Mouse (Mus musculus) intestine, embryonic 14.5 days (tissue): ENCODE results near the gene Eno3. TPM values are rescaled to one million over a fixed set of nuclear protein-coding genes. Genes with fewer than 3 reads are reported as not detected.

ENCODE experiments used
- ATAC-seq: fragments of 200-750 bp; cut with Nextera tagmentation; replicated peaks from 2 replicates; pipeline ENCODE4 v1.8.0; 2017; ENCODE audit warnings: low read depth, moderate number of reproducible peaks, moderate TSS enrichment, moderate library complexity; ENCODE audit not compliant: low FRiP score, low TSS enrichment
- DNase-seq: peaks from one replicate; pipeline ENCODE4 v3.0.0-alpha.2; 2018; ENCODE audit warnings: low spot score
- H3K27ac ChIP-seq: fragments of 300-500 bp; sonication (generic); 2 replicates; pipeline ENCODE4 v1.5.1; 2014; ENCODE audit warnings: low read depth, mild to moderate bottlenecking, control low read depth
- H3K27me3 ChIP-seq: fragments of 300-500 bp; sonication (generic); replicated peaks from 2 replicates; pipeline ENCODE4 v1.6.1; 2014; ENCODE audit warnings: low read length, control low read depth; ENCODE audit not compliant: control insufficient read depth, insufficient read depth
- H3K36me3 ChIP-seq: fragments of 300-500 bp; sonication (generic); 2 replicates; pipeline ENCODE4 v1.6.1; 2014; ENCODE audit warnings: low read length, control low read depth; ENCODE audit not compliant: control insufficient read depth, insufficient read depth
- H3K4me1 ChIP-seq: fragments of 300-500 bp; sonication (generic); replicated peaks from 2 replicates; pipeline ENCODE4 v1.6.1; 2014; ENCODE audit warnings: low read length, control low read depth, mixed read lengths; ENCODE audit not compliant: control insufficient read depth, insufficient read depth
- H3K4me2 ChIP-seq: fragments of 300-500 bp; sonication (generic); 2 replicates; pipeline ENCODE4 v1.6.1; 2014; ENCODE audit warnings: low read length
- H3K4me3 ChIP-seq: fragments of 300-500 bp; sonication (generic); 2 replicates; pipeline ENCODE4 v1.5.1; 2014; ENCODE audit warnings: low read depth, low read length, control low read depth, mixed read lengths
- H3K9ac ChIP-seq: fragments of 300-500 bp; sonication (generic); 2 replicates; pipeline ENCODE4 v1.6.1; 2014; ENCODE audit warnings: mild to moderate bottlenecking, low read length
- H3K9me3 ChIP-seq: fragments of 300-500 bp; sonication (generic); 2 replicates; pipeline ENCODE4 v1.6.1; 2016; ENCODE audit warnings: low read length, control low read depth; ENCODE audit not compliant: control insufficient read depth
- WGBS: fragments of 180-500 bp; shearing (Covaris S2); extraction: QIAGEN DNeasy Blood & Tissue Kit; methylation state at CpG from one replicate; pipeline ENCODE4 v1.1.7; 2014; 5-methylcytosine and 5-hydroxymethylcytosine counted together
- polyA plus RNA-seq: library from polyadenylated mRNA; unstranded; fragments of >200 nt; fragmentation: Nextera tagmentation; extraction: Ambion mirVana; gene quantifications from 2 replicates; pipeline ENCODE4 v1.2.1, GENCODE M21; 2014

Eno3 gene
- polyA plus RNA-seq, 1 experiment from 2014 or later, result 13.5 TPM

DNA sequence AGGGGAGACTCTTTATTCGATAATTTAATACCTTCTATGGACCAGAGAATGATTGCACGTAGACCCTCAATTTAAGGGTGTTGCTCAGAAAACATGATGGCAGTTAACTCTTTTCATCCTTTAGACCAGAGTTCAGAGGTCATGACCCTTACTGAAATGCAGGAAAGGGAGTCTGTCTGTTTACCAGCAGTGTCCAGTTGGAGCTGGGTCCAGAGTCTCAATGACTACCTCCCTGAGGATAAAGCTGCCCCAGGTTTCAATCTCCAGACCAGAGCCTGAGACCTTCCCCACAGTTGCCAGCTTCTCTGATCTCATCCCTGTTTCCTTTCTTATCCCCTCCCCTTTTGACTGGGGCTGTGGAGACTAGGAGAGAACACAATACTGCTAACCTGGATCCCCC is 21.6 kb downstream of the Eno3 start:
- Histone ChIP-seq H3K27ac (no peak overlapping the region), H3K4me2 (no peak overlapping the region), H3K9ac (no peak overlapping the region), H3K4me1 (no peaks in the 10 kb centered on the region; the same call in 1 of the 2 replicates), H3K27me3 (no peaks in the 10 kb centered on the region), H3K4me3 (no peak overlapping the region), H3K9me3 (no peaks in the 10 kb centered on the region), H3K36me3 (peaks cover 61% of the 10 kb centered on the region)
- DNase-seq, result no peak
- no peak for ATAC-seq
- 66% methylated on average over 2 of the region's 2 CpGs for WGBS

DNA sequence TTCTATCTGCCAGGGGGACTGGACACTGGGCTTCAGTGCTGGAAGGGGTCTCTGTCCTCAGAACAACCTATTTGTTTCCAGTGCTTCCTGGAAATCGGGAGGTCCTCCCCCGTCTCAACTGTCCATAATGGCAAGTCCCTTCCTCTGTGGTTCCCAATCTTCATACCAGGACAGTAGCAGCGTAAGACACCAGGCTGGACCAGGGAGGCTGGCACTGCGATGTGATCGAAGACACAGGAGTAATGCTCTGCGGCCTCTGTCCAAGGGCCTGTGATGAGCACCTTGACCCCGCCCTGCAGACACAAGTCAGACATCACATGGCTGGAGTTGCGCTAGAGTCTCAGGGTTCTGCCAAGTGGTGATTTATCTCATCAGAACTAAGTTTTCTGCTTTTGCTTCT is 22.4 kb downstream of the Eno3 start:
- H3K36me3 ChIP-seq, result peaks cover 63% of the 10 kb centered on the region
- no peak overlapping the region for H3K27ac ChIP-seq
- no peak for DNase-seq
- H3K4me3 ChIP-seq, result no peak overlapping the region
- no peak overlapping the region for H3K9ac ChIP-seq
- H3K27me3 ChIP-seq, result no peaks in the 10 kb centered on the region
- H3K4me2 ChIP-seq, result no peak overlapping the region
- 94% methylated on average over 8 of the region's 8 CpGs for WGBS
- H3K9me3 ChIP-seq, result no peaks in the 10 kb centered on the region
- H3K4me1 ChIP-seq, result no peaks in the 10 kb centered on the region; the same call in 1 of the 2 replicates
- ATAC-seq, result no peak

DNA sequence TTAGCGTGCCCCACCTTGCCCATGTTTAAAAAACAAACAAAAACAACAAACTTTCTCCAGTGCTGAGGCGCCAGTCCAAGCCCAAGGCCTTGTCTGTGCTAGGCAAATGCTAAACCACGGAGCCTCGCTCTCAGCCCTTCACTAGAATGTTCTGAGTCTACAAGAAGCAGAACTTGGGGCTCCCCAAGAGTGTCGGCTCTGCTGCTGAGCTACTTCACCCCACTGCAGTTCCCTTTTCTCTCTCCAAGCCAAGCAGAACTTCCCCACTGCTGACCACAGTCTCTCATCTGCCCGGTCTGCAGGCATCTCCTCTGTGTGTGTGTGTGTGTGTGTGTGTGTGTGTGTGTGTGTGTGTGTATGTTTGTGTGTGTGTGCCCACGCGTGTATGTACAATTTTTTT is 22.9 kb downstream of the Eno3 start:
- peaks cover 66% of the 10 kb centered on the region for H3K36me3 ChIP-seq
- WGBS, result 88% methylated on average over 8 of the region's 8 CpGs
- no peak for ATAC-seq
- no peak overlapping the region for H3K4me2 ChIP-seq
- DNase-seq, result no peak
- no peak overlapping the region for H3K9ac ChIP-seq
- no peaks in the 10 kb centered on the region for H3K27me3 ChIP-seq
- no peaks in the 10 kb centered on the region; the same call in 1 of the 2 replicates for H3K4me1 ChIP-seq
- no peak overlapping the region for H3K4me3 ChIP-seq
- no peaks in the 10 kb centered on the region for H3K9me3 ChIP-seq
- no peak overlapping the region for H3K27ac ChIP-seq

DNA sequence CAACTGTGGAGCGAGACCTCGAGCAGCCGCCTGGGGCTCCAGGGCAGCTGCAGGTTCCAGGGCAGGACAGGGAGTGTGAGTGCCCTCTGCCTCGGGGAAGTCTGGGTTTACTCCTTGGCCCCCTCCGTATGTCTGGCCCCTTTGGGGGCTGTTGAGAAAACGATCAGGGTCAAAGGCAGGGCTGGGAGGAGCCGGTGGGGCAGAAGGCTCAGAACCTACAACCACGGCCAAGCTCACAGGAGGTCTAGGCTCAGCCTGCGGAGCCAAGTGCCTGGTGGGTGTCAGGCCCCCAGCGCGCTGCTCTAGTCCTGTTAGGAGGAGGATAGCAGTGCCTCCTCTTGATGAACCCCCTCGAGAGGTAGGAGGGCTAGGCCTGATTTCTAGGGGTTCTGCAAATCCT is 24.2 kb downstream of the Eno3 start:
- Histone ChIP-seq H3K36me3 (peaks cover 60% of the 10 kb centered on the region), H3K27ac (no peak overlapping the region), H3K27me3 (no peaks in the 10 kb centered on the region), H3K4me2 (no peak overlapping the region), H3K4me3 (no peak overlapping the region), H3K4me1 (peaks cover under 1% of the 10 kb centered on the region; the same call in 1 of the 2 replicates), H3K9me3 (no peaks in the 10 kb centered on the region), H3K9ac (no peak overlapping the region)
- ATAC-seq (no peak), DNase-seq (no peak)
- 62% methylated on average over 12 of the region's 12 CpGs for WGBS

DNA sequence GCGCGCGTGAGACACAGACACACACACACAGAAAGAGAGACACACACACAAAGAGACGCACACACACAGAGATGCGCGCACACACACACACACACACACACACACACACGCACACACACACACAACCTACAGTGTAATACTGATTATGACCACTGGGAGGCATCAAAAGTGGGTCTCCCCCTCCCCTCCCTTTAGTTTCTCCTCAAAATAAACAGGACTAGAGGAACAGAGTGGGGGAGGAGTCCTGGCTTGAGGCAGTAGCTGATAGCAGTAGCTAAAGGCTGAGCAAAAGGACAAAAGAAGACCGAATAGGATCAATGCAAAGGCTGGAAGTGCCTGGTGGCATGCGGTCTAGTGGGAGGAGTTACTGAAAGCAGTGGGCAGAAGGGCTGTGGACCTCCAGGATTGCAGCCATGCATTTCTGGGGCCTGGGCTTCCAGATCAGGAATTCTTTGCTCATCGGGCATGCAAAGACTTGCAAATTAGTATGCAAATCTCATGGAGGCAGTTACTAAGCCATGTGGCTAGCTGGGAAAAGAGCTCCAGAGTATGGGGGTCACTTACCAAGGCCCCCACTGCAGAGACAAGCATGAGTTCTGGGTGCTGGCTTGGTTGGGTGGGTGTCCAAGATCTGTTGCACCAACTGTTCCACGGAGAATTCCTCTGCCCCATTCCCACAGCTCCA is 25.0 kb downstream of the Eno3 start:
- Histone ChIP-seq H3K36me3 (peaks cover 59% of the 10 kb centered on the region), H3K4me3 (no peak overlapping the region), H3K9ac (no peak overlapping the region), H3K9me3 (no peaks in the 10 kb centered on the region), H3K27ac (no peak overlapping the region), H3K4me2 (no peak overlapping the region), H3K27me3 (no peaks in the 10 kb centered on the region), H3K4me1 (peaks cover 9% of the 10 kb centered on the region)
- peak; percentile 73 for ATAC-seq
- WGBS, result 24% methylated on average over 11 of the region's 11 CpGs
- peak; percentile 65 for DNase-seq

DNA sequence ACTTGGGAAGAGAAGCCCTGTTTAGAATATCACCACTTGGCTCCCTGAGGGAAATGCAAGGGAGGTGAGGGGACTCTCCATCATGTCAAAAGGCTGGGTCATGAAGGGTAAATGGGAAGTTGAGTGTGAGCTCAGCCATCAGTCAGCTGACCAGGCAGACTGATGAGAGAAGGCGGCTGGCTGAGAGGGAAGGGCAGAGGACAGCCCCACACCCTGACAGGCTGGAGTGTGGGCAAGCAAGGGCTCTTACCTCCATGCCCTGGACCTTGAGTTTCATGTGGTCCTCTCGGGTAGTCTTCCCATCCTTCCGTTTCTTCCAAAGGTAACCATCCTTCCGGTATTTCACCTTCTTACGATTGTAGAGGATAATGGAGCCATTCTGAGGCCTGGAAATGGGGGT is 26.6 kb downstream of the Eno3 start:
- WGBS, result 91% methylated on average over 5 of the region's 5 CpGs
- H3K36me3 ChIP-seq, result peaks cover 54% of the 10 kb centered on the region
- H3K27ac ChIP-seq, result no peak overlapping the region
- no peaks in the 10 kb centered on the region for H3K9me3 ChIP-seq
- no peaks in the 10 kb centered on the region for H3K27me3 ChIP-seq
- no peak for ATAC-seq
- no peak overlapping the region for H3K4me2 ChIP-seq
- DNase-seq, result no peak
- H3K4me3 ChIP-seq, result no peak overlapping the region
- no peak overlapping the region for H3K9ac ChIP-seq
- H3K4me1 ChIP-seq, result peaks cover 17% of the 10 kb centered on the region

DNA sequence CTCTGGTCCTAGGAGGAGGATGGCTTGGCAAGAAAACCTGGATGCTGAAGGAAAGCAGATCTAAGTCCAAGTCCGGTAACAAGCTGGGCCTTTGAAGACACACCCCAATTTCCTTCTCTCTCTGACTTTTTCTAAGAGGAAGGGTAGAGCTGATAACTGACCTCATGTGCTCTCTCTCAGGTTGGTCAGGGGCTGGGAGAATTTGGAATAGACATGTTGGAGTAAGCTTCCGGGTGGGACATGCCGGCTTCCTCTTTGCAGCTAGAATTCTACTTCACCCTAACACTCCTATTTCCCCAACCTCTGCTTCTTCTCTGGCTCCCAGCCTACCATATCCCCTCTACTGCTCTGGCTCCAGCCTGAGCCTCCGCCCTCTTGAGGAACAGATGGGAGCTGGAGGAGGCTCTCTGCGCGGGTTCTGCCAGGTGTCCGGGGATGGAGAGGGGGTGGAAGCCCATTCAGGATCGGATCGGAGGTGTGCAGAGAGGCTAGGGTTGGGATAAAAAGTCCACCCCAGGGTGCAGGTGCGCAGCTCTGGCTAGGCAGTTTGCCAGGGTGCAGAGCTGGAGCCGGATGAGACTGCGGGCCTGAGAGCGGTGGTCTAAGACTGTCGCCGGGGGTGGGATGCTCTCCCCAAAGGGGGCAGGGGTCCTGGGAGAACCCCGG is 30.0 kb downstream of the Eno3 start:
- H3K9ac ChIP-seq, result peak overlapping the region; percentile 71
- peaks cover 27% of the 10 kb centered on the region for H3K36me3 ChIP-seq
- no peaks in the 10 kb centered on the region for H3K9me3 ChIP-seq
- peak overlapping the region; percentile 77 for H3K27ac ChIP-seq
- DNase-seq (peak; percentile 80), ATAC-seq (peak; percentile 63)
- peak overlapping the region; percentile 71 for H3K4me3 ChIP-seq
- no peaks in the 10 kb centered on the region for H3K27me3 ChIP-seq
- 2% methylated on average over 16 of the region's 16 CpGs for WGBS
- H3K4me2 ChIP-seq, result peak overlapping the region; percentile 75
- peaks cover 25% of the 10 kb centered on the region for H3K4me1 ChIP-seq

DNA sequence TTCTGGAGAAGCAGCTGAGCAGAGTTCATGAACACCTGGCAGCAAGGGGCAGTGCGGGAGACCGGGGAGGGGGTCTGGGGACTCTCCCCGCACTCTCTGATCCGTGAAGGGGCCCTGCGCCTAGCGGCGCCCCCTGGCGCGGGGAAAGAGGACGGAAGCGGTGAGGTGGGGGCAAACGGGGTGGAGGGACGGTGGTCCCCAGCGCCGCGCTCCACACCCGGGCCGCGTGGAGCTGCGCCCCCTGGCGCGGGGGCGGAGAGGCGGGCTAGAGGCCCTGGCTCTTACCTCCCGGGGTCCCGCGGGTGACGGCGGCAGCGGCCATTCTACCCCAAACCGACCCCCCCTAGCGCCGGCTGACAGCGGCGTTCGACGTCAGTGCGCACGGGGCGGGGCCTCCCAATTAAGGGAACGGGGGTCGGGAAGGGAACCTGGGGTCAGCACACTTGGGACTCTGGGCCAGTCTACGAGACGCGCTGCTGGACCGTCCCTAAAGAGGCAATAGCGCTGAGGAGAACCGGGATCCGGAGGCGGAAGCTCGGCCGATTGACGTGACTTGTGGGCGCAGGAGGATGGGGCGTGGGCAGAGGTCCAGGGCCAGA is 30.7 kb downstream of the Eno3 start, which contains the start of gene Camta2:
Camta2 (minus strand) TSS at position 505 of the 599 bp plus-strand sequence.
- Histone ChIP-seq H3K27ac (peak within 1 kb of the TSS; percentile 77), H3K36me3 (peaks cover 23% of the 10 kb centered on the region), H3K4me1 (peaks cover 25% of the 10 kb centered on the region), H3K9me3 (no peaks in the 10 kb centered on the region), H3K4me2 (peak within 1 kb of the TSS; percentile 75), H3K4me3 (peak within 1 kb of the TSS; percentile 71), H3K27me3 (no peaks in the 10 kb centered on the region), H3K9ac (peak within 1 kb of the TSS; percentile 71)
- under 1% methylated on average over 49 of the region's 55 CpGs for WGBS
- peak; percentile 92 for DNase-seq
- ATAC-seq, result peak; percentile 84
